Mouse (Mus musculus) spleen, adult 2 months (tissue): ENCODE data around the gene Nosip.

Source experiments
- CTCF ChIP-seq: fragments of 200-500 bp; IDR thresholded peaks from 2 replicates; pipeline ENCODE4 v1.5.1; 2011; ENCODE audit warnings: mild to moderate bottlenecking, inconsistent platforms; ENCODE audit not compliant: insufficient read depth, insufficient read length, insufficient replicate concordance; ENCODE audit errors: extremely low read depth
- POLR2A ChIP-seq: fragments of 200-500 bp; IDR thresholded peaks from 2 replicates; pipeline ENCODE4 v1.6.1; 2011; ENCODE audit warnings: low read depth, low read length, inconsistent platforms

GRCm38 (mm10) chr7:45038411-45038810, 23.8 kb upstream of the Nosip start:
- TF ChIP-seq POLR2A: no peak
- TF ChIP-seq CTCF: no peak
